Mouse (Mus musculus): ENCODE measurements around the gene Nr4a1. TPM values are rescaled to one million over a fixed set of nuclear protein-coding genes. Genes with fewer than 3 reads are reported as not detected.

Nr4a1 gene
- polyA plus RNA-seq, 1 experiment from 2014 or later: 13.5 TPM

- Histone ChIP-seq H3K4me3 (ENCODE audit: low read length) (no peak overlapping the region), H3K27me3 (ENCODE audit: control insufficient read depth, insufficient read depth, low read length) (no peaks in the 10 kb centered on the region), H3K9me3 (replicated peaks; ENCODE audit: control insufficient read depth, low read length) (no peaks in the 10 kb centered on the region), H3K36me3 (ENCODE audit: control insufficient read depth, insufficient read depth) (no peaks in the 10 kb centered on the region), H3K27ac (ENCODE audit: low read length) (no peak overlapping the region), H3K4me2 (ENCODE audit: low read depth, low read length) (no peak overlapping the region), H3K9ac (ENCODE audit: low read length) (no peak overlapping the region), H3K4me1 (ENCODE audit: control insufficient read depth, insufficient read depth, low read length) (peaks cover 5% of the 10 kb centered on the region)
- ATAC-seq (replicated peaks; ENCODE audit: extremely low read depth, insufficient read depth, low FRiP score): no peak
- WGBS: 56% methylated on average over 13 of the region's 13 CpGs
These were observed 54.6 kb downstream of the Nr4a1 start for GRCm38 (mm10) chr15:101308440-101309348.

- Histone ChIP-seq H3K4me1 (ENCODE audit: control insufficient read depth, insufficient read depth, low read length) (peaks cover 5% of the 10 kb centered on the region), H3K27ac (ENCODE audit: low read length) (no peak overlapping the region), H3K27me3 (ENCODE audit: control insufficient read depth, insufficient read depth, low read length) (no peaks in the 10 kb centered on the region), H3K4me3 (ENCODE audit: low read length) (no peak overlapping the region), H3K9me3 (replicated peaks; ENCODE audit: control insufficient read depth, low read length) (no peaks in the 10 kb centered on the region), H3K9ac (ENCODE audit: low read length) (no peak overlapping the region), H3K36me3 (ENCODE audit: control insufficient read depth, insufficient read depth) (no peaks in the 10 kb centered on the region), H3K4me2 (ENCODE audit: low read depth, low read length) (no peak overlapping the region)
- WGBS: 35% methylated on average over 5 of the region's 5 CpGs
- no peak for ATAC-seq (replicated peaks; ENCODE audit: extremely low read depth, insufficient read depth, low FRiP score)
These were observed 55.4 kb downstream of the Nr4a1 start for GRCm38 (mm10) chr15:101309493-101309892.

- H3K9me3 ChIP-seq (replicated peaks; ENCODE audit: control insufficient read depth, low read length): no peaks in the 10 kb centered on the region
- H3K36me3 ChIP-seq (ENCODE audit: control insufficient read depth, insufficient read depth): no peaks in the 10 kb centered on the region
- no peak overlapping the region for H3K4me3 ChIP-seq (ENCODE audit: low read length)
- peaks cover 5% of the 10 kb centered on the region for H3K4me1 ChIP-seq (ENCODE audit: control insufficient read depth, insufficient read depth, low read length)
- no peak overlapping the region for H3K9ac ChIP-seq (ENCODE audit: low read length)
- no peaks in the 10 kb centered on the region for H3K27me3 ChIP-seq (ENCODE audit: control insufficient read depth, insufficient read depth, low read length)
- WGBS: 60% methylated on average over 11 of the region's 15 CpGs
- ATAC-seq (replicated peaks; ENCODE audit: extremely low read depth, insufficient read depth, low FRiP score): no peak
- H3K4me2 ChIP-seq (ENCODE audit: low read depth, low read length): no peak overlapping the region
- H3K27ac ChIP-seq (ENCODE audit: low read length): no peak overlapping the region
These were observed 57.2 kb downstream of the Nr4a1 start for GRCm38 (mm10) chr15:101311087-101311770.

- Histone ChIP-seq H3K27me3 (ENCODE audit: control insufficient read depth, insufficient read depth, low read length) (no peaks in the 10 kb centered on the region), H3K36me3 (ENCODE audit: control insufficient read depth, insufficient read depth) (no peaks in the 10 kb centered on the region), H3K4me2 (ENCODE audit: low read depth, low read length) (no peak overlapping the region), H3K27ac (ENCODE audit: low read length) (no peak overlapping the region), H3K9me3 (replicated peaks; ENCODE audit: control insufficient read depth, low read length) (no peaks in the 10 kb centered on the region), H3K4me3 (ENCODE audit: low read length) (no peak overlapping the region), H3K9ac (ENCODE audit: low read length) (no peak overlapping the region), H3K4me1 (ENCODE audit: control insufficient read depth, insufficient read depth, low read length) (peaks cover 5% of the 10 kb centered on the region)
- ATAC-seq (replicated peaks; ENCODE audit: extremely low read depth, insufficient read depth, low FRiP score): no peak
- 70% methylated on average over 6 of the region's 6 CpGs for WGBS
These were observed 57.9 kb downstream of the Nr4a1 start for GRCm38 (mm10) chr15:101312006-101312405.

GRCm38 (mm10) chr15:101315378-101315777, 61.3 kb downstream of the Nr4a1 start:
- no peak for ATAC-seq (replicated peaks; ENCODE audit: extremely low read depth, insufficient read depth, low FRiP score)
- Histone ChIP-seq H3K36me3 (ENCODE audit: control insufficient read depth, insufficient read depth) (no peaks in the 10 kb centered on the region), H3K4me3 (ENCODE audit: low read length) (no peak overlapping the region), H3K27me3 (ENCODE audit: control insufficient read depth, insufficient read depth, low read length) (no peaks in the 10 kb centered on the region), H3K27ac (ENCODE audit: low read length) (no peak overlapping the region), H3K4me1 (ENCODE audit: control insufficient read depth, insufficient read depth, low read length) (peaks cover 20% of the 10 kb centered on the region), H3K4me2 (ENCODE audit: low read depth, low read length) (no peak overlapping the region), H3K9ac (ENCODE audit: low read length) (no peak overlapping the region), H3K9me3 (replicated peaks; ENCODE audit: control insufficient read depth, low read length) (no peaks in the 10 kb centered on the region)
- WGBS: 80% methylated on average over 4 of the region's 4 CpGs

GRCm38 (mm10) chr15:101315832-101316231, 61.8 kb downstream of the Nr4a1 start:
- Histone ChIP-seq H3K4me2 (ENCODE audit: low read depth, low read length) (peak overlapping the region; percentile 74), H3K4me1 (ENCODE audit: control insufficient read depth, insufficient read depth, low read length) (peaks cover 24% of the 10 kb centered on the region), H3K9ac (ENCODE audit: low read length) (peak overlapping the region; percentile 52; the same call in 1 of the 2 replicates), H3K27me3 (ENCODE audit: control insufficient read depth, insufficient read depth, low read length) (no peaks in the 10 kb centered on the region), H3K4me3 (ENCODE audit: low read length) (peak overlapping the region; percentile 48), H3K9me3 (replicated peaks; ENCODE audit: control insufficient read depth, low read length) (no peaks in the 10 kb centered on the region), H3K27ac (ENCODE audit: low read length) (no peak overlapping the region), H3K36me3 (ENCODE audit: control insufficient read depth, insufficient read depth) (no peaks in the 10 kb centered on the region)
- 3% methylated on average over 11 of the region's 11 CpGs for WGBS
- peak; percentile 72 for ATAC-seq (replicated peaks; ENCODE audit: extremely low read depth, insufficient read depth, low FRiP score)

- Histone ChIP-seq H3K36me3 (ENCODE audit: control insufficient read depth, insufficient read depth) (no peaks in the 10 kb centered on the region), H3K4me2 (ENCODE audit: low read depth, low read length) (peak overlapping the region; percentile 74), H3K4me1 (ENCODE audit: control insufficient read depth, insufficient read depth, low read length) (peaks cover 28% of the 10 kb centered on the region), H3K27ac (ENCODE audit: low read length) (0 out of 2 replicates have a peak overlapping the region, but pooled peaks have one; percentile 11), H3K9me3 (replicated peaks; ENCODE audit: control insufficient read depth, low read length) (no peaks in the 10 kb centered on the region), H3K27me3 (ENCODE audit: control insufficient read depth, insufficient read depth, low read length) (no peaks in the 10 kb centered on the region), H3K9ac (ENCODE audit: low read length) (0 out of 2 replicates have a peak overlapping the region, but pooled peaks have one; percentile 52), H3K4me3 (ENCODE audit: low read length) (peak overlapping the region; percentile 48)
- ATAC-seq (replicated peaks; ENCODE audit: extremely low read depth, insufficient read depth, low FRiP score): no peak
- 52% methylated on average over 13 of the region's 13 CpGs for WGBS
These were observed 62.3 kb downstream of the Nr4a1 start for GRCm38 (mm10) chr15:101316279-101316912.

- Histone ChIP-seq H3K27ac (ENCODE audit: low read length) (peak overlapping the region; percentile 38), H3K4me2 (ENCODE audit: low read depth, low read length) (peak overlapping the region; percentile 5; the same call in 1 of the 2 replicates), H3K36me3 (ENCODE audit: control insufficient read depth, insufficient read depth) (no peaks in the 10 kb centered on the region), H3K4me1 (ENCODE audit: control insufficient read depth, insufficient read depth, low read length) (peaks cover 28% of the 10 kb centered on the region), H3K4me3 (ENCODE audit: low read length) (no peak overlapping the region), H3K27me3 (ENCODE audit: control insufficient read depth, insufficient read depth, low read length) (no peaks in the 10 kb centered on the region), H3K9ac (ENCODE audit: low read length) (no peak overlapping the region), H3K9me3 (replicated peaks; ENCODE audit: control insufficient read depth, low read length) (no peaks in the 10 kb centered on the region)
- no peak for ATAC-seq (replicated peaks; ENCODE audit: extremely low read depth, insufficient read depth, low FRiP score)
- WGBS: 50% methylated on average over 18 of the region's 18 CpGs
These were observed 63.1 kb downstream of the Nr4a1 start for GRCm38 (mm10) chr15:101316913-101317813.

All from heart, embryonic 16.5 days (tissue).